Mouse (Mus musculus) frontal cortex, postnatal 36 days (tissue): ENCODE results near the gene Actn4.

Source experiments
- DNase-seq, 2 experiments: peaks; one replicate each; pipeline ENCODE4 v3.0.0; 2022; ENCODE audit warnings: low spot score in 2 of 2

Gene Actn4

DNA sequence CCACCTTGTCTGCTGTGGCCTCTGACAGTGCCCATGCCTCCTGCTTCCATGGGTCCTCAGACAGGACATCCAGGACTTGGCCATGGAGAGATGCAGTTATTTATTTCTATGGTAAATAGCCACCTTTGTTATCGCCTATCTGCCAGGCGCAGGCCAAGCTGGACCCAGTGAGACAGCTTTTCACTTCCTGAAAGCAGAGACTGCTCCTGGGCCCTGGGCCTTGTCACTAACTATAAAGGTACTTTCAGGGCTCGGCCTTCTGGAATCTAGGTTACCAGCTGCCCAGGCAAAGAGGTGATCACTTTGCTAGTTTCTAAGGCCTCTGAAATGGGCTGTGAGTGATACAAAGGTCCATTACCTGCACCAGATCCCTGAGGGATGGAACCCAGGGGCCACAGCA is 37.3 kb downstream of the Actn4 start:
- no peak for DNase-seq

DNA sequence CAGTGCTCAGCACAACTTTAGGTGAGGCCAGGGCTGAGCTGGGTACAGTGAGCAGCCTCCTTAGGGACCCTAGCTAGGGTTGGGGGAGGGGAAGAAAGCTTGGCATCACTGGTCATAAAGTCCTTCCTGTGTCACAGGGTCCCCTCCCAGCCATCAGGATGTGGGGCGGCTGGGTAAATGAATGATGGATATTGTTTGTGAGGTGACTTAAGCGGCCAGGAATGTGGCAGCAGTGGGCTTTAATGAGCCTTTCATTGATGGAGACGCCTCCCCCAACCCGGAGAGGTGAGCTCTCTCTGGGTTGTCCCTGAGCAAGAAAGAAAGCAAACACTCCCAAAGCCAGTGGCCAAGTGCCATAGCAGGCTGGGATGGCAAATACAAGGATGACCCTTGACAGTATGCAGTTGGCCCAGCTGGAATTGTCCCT is 38.3 kb downstream of the Actn4 start:
- DNase-seq, result no peak

DNA sequence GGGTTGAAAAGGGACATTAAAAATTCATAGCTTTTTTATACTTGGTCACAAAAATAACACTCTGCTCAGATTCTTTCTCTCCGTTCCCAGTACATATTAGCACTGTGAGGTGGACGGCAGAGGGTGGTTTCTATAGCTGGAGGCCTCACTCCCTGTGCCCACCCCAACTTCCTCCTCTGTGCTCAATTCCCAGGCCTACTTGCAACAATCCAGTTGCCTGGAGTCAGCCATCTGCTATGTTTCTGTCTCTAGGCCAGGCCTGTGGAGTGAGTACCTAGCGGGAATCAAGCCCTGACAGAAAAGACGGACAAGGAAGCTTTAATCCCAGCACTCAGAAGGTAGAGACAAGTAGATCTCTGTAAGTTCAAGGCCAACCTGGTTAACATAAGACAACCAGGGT is 39.5 kb downstream of the Actn4 start:
- DNase-seq, result peak in 1 of 2 experiments; percentile 59

DNA sequence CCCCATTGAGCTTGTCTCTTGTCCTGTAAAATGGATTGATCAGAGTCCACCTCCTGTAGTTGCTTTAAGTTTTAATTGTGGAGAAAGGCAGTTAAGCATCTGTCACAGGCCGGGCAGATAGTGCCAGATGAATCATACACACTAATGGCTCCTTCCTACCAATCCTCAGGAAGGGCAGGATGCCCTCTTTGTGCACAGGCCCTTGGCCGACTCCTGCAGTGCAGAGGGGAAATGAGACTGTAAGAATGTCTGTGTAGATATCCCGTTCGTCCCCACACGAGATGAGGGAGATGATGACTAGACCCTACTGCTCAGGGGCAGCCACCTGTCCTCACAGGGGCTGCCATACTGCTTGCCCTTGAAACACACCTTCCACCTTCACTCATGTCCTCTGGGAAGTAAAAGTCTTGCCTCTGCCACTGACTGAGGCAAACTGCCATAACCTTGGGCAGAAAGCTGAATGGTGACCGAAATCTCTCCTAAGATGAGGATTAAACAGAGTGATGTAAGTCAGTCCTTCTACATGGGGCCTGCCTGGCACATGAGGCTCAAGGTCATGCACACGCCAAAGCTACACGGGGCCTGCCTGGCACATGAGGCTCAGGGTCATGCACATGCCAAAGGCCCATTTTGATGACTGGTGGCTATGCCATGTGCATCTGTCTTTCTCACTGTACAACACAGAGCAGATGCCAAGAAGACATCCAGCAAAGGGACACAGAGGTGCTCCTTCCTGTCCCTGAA is 40.2 kb downstream of the Actn4 start:
- no peak for DNase-seq

DNA sequence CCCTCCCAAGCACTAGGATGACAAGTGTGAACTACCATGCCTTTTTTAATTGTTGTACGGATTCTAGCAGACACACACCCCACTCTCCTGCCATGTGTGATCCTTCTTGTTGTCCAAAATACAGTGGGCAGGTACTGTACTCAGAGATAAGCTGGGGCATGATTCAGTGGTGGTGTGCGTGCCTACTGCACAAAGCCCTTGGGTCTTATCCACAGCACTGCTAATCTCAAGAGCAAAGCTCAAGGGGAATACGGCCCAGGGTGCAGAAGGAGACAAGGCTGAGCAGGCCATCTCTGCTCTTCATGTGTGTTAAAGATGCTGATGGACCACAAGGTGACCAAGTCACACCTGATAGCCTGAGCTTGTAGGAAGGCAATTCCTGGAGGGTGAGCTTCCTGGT is 41.0 kb downstream of the Actn4 start:
- no peak for DNase-seq

DNA sequence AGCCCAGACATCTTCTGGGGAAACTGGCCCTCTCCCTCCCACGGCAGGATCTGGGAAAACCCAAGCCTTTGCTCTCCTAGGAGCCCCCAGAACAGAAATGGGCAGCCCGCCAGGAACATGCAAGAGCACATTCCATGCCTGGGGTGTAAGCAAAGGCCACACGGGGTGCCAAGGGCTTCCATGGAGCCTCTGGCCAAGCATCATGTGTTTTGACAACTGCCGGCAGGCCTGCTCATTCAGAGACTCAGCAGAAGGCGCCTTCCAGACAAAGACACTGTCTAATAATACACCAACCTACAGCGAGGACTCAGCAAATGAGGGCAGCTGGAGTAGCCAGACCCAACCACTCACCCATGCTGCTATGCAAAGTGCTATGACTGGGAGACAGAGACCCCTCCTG is 42.3 kb downstream of the Actn4 start:
- DNase-seq, result no peak

DNA sequence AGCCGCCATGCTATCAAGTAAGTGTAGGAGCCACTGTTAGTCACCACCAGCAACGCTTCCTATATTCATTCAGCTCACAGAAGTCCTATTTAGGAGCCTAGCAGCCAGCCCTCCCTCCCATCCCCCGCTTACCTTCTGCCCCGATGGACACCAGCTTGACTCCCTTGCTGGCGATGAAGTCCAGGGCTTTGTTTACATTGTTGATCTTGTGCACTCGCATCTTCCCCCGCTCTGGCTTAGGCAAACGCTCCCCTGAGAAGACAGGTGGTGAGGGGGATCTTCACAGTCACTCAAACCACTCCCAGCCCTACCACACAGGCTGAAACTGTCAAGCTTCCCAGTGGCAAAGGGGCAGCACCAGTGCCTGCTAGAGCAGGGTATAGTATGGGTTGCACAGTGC is 43.6 kb downstream of the Actn4 start:
- no peak for DNase-seq

DNA sequence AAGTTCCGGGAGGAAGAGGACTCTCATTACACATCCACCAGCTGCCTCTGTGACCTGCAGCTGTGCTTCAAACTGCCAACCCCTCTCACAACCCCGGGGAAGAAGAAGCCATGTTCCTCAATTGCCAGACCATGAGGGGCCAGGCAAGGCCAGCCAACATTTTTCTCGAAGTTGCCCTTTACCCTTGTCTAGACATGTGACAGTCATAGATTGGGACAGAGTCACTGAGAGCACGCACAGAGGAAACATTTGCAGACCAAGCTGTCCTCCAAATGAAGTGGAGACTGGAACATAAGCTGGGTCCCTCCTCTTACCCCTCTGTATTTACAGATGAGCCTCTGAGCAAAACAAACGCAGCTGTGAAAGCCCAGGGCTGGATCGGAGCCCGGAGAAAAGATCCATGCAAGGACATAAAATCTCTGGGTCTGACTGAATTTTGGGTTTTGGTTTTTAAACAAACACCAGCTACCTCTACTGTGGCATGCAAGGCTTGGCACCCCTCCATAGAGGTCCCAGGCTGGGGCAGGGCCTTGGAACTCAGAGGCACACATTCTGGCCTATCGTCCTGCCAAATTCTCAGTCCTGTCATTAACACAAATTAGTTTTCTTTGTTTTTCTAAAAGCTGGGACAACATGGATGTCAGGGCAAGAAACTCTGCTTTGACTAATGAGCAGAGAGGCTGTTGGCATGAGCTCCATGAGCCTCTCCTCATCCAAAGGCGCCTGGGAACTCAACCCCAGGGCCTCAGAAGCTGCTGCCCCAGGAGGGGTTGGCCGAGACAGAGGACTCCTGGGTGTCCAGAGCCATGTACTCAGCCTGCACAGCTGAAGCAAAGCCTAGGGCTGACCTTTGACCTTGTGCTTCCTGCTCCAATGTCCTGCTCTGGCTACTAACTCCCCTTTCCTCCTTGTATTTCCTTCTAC is 44.4 kb downstream of the Actn4 start:
- DNase-seq, result no peak

DNA sequence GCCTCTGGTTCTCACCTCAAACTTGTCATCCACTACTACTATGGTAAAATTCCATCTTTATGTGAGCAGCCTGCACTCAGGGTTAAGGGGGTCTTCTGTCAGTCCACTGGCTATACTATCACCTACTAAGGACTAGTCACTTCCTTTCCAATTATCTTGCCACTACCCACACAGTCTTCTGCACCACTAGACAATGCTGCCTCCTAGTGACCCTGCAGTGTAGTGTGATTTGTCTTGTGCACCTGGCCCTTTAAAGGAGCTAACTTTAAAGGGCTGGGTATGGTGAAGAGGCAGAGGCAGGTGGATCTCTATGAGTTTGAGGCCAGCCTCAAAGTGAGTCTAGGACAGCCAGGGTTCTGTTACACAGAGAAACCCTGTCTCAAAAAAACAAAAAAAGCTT is 45.6 kb downstream of the Actn4 start:
- DNase-seq, result no peak

DNA sequence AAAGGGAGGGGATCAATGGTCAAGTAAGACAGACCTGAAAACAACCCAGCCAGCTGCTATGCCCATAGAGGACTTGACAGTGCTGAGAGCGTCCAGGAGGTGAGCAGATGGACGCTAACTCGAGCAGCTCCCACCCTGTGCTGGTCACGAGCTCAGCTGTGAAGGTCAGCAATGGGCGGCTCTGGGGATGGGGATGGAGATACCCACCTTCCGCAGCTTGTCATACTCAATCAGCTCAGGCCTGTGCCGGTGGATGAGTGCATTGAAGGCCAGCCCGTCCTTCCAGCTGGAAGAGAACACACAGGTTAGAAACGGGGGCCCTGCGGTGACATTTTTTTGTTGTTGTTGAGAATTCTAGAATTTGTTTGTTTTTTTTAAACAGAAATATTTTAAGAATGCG is 49.0 kb downstream of the Actn4 start:
- DNase-seq, result no peak

DNA sequence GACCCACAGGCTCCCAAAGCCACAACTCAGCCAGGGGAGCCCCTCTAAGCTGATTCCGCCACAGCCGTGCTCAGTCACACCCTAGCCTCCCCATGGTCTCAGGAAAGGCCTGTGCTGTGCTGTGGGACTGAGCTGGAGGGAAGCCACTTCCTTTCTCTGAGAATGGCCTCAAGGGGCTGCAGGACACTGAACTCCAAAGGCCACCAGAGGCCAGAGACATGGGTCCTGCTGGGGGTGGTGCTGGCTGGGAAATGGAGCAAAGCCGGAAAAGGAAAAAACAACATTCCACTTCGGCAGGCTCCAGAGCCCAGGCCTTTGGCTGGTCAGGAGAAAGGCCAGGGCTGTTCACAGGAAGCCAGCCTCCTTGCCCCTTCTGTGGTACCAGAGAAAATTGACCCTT is 50.5 kb downstream of the Actn4 start:
- no peak for DNase-seq

DNA sequence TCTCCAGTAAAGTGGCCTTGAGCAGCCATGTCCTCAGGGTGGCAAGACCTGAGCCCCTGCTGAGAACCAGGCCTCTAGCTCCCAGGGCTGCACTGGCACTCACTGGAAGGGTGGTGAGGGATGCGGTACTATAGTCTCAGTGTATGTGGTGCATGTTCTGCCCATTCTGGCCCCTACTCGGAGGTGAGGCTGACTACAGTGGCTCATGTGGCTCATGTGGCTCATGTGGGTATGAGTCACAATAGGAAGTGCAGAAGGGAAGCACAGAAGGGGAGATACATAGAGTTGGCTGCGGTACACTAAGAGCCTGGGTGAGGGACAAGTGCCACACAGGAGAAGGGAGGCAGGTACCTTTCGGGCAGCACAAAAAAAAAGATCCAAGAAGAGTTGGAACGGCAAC is 54.9 kb downstream of the Actn4 start:
- DNase-seq, result no peak

DNA sequence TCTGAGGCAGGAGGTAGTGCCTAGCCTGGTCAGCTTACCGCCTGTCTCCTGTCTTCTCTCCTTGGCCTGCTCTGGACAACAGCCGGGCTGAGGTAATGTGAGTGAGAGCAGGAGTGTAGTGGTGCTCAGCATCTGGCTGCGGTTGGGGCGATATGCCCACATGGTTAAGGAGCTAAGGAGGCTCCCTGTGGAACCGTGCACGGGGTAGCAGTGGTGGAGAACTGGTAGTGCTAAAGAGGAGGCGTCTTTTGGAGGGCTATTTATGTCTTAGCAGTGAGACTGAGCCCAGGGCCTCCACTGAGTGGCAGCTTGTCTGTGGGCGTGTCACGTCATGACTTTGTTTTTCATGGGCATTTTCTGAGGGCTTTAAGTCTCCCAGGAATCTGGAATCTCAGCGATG is 58.4 kb downstream of the Actn4 start:
- peak; percentile 77 to 93 for DNase-seq

DNA sequence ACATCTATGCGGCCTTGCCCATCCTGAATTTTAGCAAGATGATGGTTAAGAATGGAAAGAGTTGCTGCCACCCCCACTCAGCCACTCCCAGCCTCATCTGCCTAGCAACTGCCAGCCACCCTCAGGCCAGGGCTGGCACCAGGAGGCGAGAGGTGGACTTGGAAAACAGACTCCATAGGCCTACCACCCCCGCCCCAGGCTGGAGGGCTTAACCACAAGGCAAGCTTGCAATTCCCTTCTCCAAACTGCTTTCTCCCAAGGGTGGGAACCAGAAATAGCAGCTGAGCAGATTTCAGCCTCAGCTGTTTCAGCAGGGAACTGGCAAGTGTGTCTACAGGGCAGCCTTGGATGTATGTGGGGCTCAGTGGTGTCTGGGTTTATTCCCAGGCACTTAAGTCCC is 59.3 kb downstream of the Actn4 start:
- DNase-seq, result peak; percentile 80 to 88

DNA sequence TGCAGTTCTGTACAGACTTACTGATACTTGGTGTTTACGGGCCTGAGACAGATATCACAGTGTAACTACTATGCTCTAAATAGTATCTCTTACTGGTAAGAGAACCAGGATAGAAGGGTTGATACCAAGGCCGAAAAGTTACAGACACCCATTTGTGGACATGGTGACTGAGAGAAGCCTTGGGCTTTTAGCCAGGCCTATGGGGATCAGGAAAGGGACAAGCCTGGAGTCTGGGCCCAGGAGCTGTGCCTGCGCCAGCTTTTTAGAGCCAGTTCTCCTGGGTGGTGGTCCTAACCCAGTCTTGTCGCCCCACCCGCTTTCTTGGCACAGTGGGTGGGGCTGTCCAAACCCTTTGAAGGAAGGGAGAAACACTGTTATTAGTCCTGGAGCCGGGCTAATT is 60.0 kb downstream of the Actn4 start:
- no peak for DNase-seq

DNA sequence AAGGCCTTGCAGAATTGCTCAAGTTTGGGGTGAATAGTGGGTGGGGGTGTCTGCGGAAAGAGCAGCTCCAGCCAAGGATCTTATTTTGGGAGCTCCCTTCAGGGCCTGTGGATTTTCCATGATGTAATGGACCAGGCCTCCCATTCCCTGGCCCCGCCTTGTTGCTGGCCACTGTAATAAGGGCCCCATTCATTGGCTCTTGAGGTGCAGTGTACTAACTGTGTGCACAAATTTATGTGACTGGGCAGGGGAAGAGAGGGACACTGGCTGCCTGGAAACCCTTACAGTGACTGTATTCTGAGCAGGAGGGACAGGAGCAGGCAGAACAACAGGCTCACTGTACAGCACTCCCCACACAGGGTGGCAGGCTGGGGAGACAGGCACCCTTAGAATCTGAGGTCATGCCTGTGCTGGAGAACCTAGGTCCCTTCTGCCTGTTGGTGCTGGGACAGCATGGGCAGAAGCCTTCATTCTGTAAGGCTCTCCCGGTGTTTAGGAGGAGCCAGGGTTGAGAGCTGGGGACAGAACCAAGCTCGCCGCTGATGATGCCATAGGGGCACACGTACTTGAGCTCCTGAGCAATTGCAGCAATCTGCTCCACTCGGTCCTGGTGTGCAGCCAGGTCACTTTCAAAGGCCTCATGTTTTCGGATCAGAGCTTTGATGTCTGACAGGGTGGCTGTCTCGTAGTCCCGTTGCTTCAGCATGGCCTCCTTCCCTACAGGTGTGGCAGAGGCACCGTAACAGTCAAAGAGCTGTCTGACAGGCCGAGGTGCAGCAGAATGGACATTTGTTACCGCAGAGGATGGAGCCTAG is 60.6 kb downstream of the Actn4 start:
- DNase-seq, result no peak

DNA sequence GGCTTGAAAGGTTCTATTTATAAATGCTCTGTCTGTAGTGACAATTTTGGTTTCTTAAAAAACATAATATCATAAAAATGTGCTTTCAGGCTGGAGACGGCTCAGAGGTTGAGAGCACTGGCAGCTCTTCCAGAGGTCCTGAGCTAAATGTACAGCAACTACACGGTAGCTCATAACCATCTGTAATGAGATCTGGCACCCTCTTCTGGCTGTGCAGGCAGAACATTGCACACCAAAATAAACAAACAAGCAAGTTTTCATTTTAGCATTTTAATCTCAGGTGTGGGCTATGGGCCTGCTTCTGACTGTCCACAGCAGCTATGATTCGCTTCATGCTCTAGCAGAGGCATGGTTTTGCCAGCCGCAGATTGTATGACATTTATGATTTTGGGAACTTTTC is 62.2 kb downstream of the Actn4 start:
- no peak for DNase-seq

DNA sequence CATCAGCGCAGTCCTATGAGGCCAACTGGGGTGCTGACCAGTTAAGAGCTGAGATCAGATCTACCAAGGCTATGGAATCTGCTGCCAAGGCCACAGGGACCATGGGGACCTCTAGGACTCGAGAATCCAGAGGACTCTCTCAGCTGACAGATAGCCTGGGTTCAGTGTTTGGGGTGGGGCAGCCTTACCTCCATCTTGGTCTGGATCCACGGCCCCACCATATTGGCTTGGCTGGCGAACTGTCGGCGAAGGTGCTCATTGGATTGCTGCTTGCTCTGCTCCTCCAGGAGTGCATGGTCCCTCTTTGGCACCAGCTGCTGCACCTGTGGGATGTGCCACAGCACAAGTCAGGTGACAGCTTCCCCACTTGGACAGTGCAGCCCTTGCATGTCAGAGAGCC is 64.5 kb downstream of the Actn4 start:
- DNase-seq, result no peak

DNA sequence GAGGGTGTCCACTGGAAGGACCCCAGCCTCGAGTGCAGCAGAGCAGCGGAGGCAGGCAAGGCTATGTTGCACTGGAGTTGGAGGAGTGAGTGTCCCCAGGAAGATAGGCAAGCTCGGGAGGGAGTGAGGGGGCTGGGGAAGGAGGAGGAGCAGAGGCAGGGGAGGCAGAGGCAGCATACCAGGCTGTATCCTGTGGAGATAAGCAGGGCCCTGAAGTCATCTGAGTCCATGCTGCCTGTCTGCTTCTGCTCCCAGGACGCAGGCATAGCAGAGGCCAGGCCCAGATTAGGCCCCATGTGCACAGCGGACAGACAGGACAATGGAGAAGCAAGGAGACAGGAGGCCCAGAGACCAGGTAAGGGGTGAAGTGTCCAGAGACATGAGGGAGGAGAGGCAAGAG is 67.2 kb downstream of the Actn4 start:
- no peak for DNase-seq

DNA sequence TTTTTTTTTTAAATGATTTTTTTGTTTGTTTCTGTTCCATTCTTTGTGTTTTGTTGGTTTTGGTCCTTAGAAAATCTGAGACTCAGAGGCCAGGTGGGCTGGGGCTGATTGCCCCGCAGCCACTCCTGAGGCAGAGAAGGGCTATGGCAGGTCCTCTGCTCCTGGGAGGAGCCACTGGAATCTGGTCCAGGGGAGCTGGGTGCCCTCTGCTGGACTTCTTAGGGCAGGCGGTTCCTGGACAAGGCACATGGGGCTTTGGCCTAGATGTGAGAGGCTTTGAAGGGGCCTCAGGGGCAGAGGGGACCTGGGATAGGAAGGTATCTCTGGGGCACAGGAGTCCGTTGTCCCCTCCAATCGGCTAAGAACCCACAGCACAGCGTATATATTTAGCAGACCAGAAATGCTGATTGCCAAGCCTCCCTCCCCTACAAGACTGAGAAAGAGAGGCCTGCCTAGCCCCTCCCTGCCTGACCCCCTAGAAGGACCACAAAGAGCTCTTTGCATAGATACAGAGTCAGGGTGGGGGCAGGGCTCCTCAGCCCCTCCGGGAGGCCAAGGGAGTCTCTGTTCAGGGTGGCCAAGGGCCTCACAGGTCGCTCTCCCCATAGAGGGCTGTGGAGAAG is 68.4 kb downstream of the Actn4 start:
- no peak for DNase-seq

DNA sequence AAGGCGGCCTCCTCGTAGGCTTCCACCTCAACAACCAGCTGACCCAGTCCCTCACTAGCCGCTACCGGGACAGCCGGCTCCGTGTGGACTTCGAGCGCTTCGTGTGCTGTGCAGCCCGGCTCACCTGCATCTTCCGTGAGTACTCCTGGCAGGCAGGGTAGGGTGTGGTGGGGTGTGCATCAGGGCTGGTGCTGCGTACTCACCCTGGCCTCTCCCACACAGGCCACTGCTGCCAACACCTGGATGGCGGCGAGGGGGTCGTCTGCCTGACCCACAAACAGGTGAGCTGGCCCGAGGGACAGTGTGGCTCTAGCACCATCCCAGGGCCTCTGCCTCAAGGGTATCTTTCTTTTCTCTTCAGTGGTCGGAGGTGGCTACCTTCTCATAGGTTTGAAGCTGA is 69.5 kb downstream of the Actn4 start:
- DNase-seq, result no peak

DNA sequence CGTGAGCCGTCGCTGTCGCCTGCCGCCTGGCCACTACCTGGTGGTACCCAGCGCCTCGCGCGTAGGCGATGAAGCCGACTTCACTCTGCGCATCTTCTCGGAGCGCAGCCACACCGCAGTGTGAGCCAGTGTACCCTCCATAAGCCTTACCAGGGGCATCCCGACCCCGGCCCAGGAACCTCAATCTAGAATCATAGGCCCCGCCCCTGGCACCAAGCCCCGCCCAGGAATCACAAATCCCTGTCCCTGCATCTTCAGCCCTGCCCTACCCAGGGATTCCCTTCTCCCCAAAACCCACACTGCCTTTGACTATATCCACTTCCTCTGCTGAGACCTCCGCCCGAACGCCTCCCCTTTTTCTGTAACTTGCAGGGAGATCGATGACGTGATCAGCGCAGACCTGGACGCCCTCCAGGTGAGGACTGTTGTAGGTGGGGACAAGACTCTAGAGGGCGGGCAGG is 73.4 kb downstream of the Actn4 start:
- DNase-seq, result no peak
